Mouse (Mus musculus) midbrain, embryonic 13.5 days (tissue): ENCODE measurements around the gene Olfr122. TPM values are rescaled to one million over a fixed set of nuclear protein-coding genes. Genes with fewer than 3 reads are reported as not detected.

Source experiments
- ATAC-seq: fragments of 200-750 bp; cut with Nextera tagmentation; 2 replicates; pipeline ENCODE4 v1.8.0; 2017; ENCODE audit warnings: mild to moderate bottlenecking, moderate TSS enrichment, moderate library complexity
- H3K27ac ChIP-seq: fragments of 300-500 bp; sonication (generic); 2 replicates; pipeline ENCODE4 v1.5.1; 2015; ENCODE audit warnings: inconsistent platforms, mild to moderate bottlenecking, moderate library complexity
- H3K27me3 ChIP-seq: fragments of 300-500 bp; sonication (generic); 2 replicates; pipeline ENCODE4 v1.6.1; 2015; ENCODE audit warnings: mild to moderate bottlenecking, inconsistent platforms
- H3K36me3 ChIP-seq: fragments of 300-500 bp; sonication (generic); 2 replicates; pipeline ENCODE4 v1.6.1; 2015; ENCODE audit warnings: mild to moderate bottlenecking, inconsistent platforms
- H3K4me1 ChIP-seq: fragments of 300-500 bp; sonication (generic); replicated peaks from 2 replicates; pipeline ENCODE4 v1.6.1; 2015; ENCODE audit warnings: inconsistent platforms
- H3K4me2 ChIP-seq: fragments of 300-500 bp; sonication (generic); replicated peaks from 2 replicates; pipeline ENCODE4 v1.6.1; 2015; ENCODE audit warnings: moderate library complexity, mild to moderate bottlenecking, inconsistent platforms
- H3K4me3 ChIP-seq: fragments of 300-500 bp; sonication (generic); replicated peaks from 2 replicates; pipeline ENCODE4 v1.5.1; 2015; ENCODE audit warnings: mild to moderate bottlenecking, inconsistent platforms
- H3K9ac ChIP-seq: fragments of 300-500 bp; sonication (generic); replicated peaks from 2 replicates; pipeline ENCODE4 v1.6.1; 2015; ENCODE audit warnings: mild to moderate bottlenecking, inconsistent platforms
- H3K9me3 ChIP-seq: fragments of 300-500 bp; sonication (generic); 2 replicates; pipeline ENCODE4 v1.6.1; 2016; ENCODE audit warnings: mild to moderate bottlenecking, inconsistent platforms
- WGBS: fragments of 180-500 bp; shearing (Covaris S2); methylation state at CpG from one replicate; pipeline ENCODE4 v1.1.7; 2015; 5-methylcytosine and 5-hydroxymethylcytosine counted together
- polyA plus RNA-seq: library from polyadenylated mRNA; unstranded; fragments of >200 nt; fragmentation: Nextera tagmentation; extraction: Ambion mirVana; gene quantifications from 2 replicates; pipeline ENCODE4 v1.2.1, GENCODE M21; 2015

Olfr122 gene
- polyA plus RNA-seq = not detected in 2 replicates

- ATAC-seq = no peak
- Histone ChIP-seq H3K9me3 (no peaks in the 10 kb centered on the region), H3K4me3 (no peak within 1 kb of the TSS), H3K36me3 (no peaks in the 10 kb centered on the region), H3K4me1 (no peaks in the 10 kb centered on the region), H3K27me3 (no peaks in the 10 kb centered on the region), H3K27ac (no peak within 1 kb of the TSS), H3K9ac (no peak within 1 kb of the TSS), H3K4me2 (no peak within 1 kb of the TSS)
- 89% methylated on average over 4 of the region's 4 CpGs for WGBS
These were observed at the start of gene Olfr122 for GRCm38 (mm10) chr17:37768307-37768706. Olfr122 (plus strand) TSS chr17:37768607.

- H3K36me3 ChIP-seq = no peaks in the 10 kb centered on the region
- H3K9ac ChIP-seq = no peak within 1 kb of the TSS
- H3K9me3 ChIP-seq = no peaks in the 10 kb centered on the region
- no peak within 1 kb of the TSS for H3K27ac ChIP-seq
- no peak within 1 kb of the TSS for H3K4me3 ChIP-seq
- H3K4me2 ChIP-seq = no peak within 1 kb of the TSS
- no peaks in the 10 kb centered on the region for H3K27me3 ChIP-seq
- ATAC-seq = no peak
- no peaks in the 10 kb centered on the region for H3K4me1 ChIP-seq
- WGBS = 82% methylated on average over 1 of the region's 1 CpGs
These were observed 46.9 kb upstream of the Olfr122 start, which contains the start of gene Olfr120 for GRCm38 (mm10) chr17:37721508-37721907. Olfr120 (plus strand) TSS chr17:37721808.

GRCm38 (mm10) chr17:37738070-37738469, 30.3 kb upstream of the Olfr122 start:
- no peaks in the 10 kb centered on the region for H3K4me1 ChIP-seq
- 58% methylated on average over 7 of the region's 7 CpGs for WGBS
- H3K27ac ChIP-seq = no peak overlapping the region
- no peak overlapping the region for H3K9ac ChIP-seq
- H3K4me2 ChIP-seq = no peak overlapping the region
- no peak for ATAC-seq
- H3K36me3 ChIP-seq = no peaks in the 10 kb centered on the region
- no peaks in the 10 kb centered on the region for H3K9me3 ChIP-seq
- no peak overlapping the region for H3K4me3 ChIP-seq
- H3K27me3 ChIP-seq = no peaks in the 10 kb centered on the region

- Histone ChIP-seq H3K27me3 (no peaks in the 10 kb centered on the region), H3K27ac (no peak within 1 kb of the TSS), H3K36me3 (no peaks in the 10 kb centered on the region), H3K4me3 (no peak within 1 kb of the TSS), H3K4me2 (no peak within 1 kb of the TSS), H3K9me3 (no peaks in the 10 kb centered on the region), H3K4me1 (no peaks in the 10 kb centered on the region), H3K9ac (no peak within 1 kb of the TSS)
- ATAC-seq = no peak
- 96% methylated on average over 2 of the region's 2 CpGs for WGBS
These were observed 24.8 kb downstream of the Olfr122 start, which contains the start of gene Olfr123 for GRCm38 (mm10) chr17:37793229-37793628. Olfr123 (plus strand) TSS chr17:37793529.

GRCm38 (mm10) chr17:37799588-37799987, 31.2 kb downstream of the Olfr122 start, which contains the start of gene Olfr124:
Olfr124 (plus strand) TSS chr17:37799888.
- Histone ChIP-seq H3K4me3 (no peak within 1 kb of the TSS), H3K9ac (no peak within 1 kb of the TSS), H3K4me2 (no peak within 1 kb of the TSS), H3K36me3 (no peaks in the 10 kb centered on the region), H3K4me1 (no peaks in the 10 kb centered on the region), H3K9me3 (no peaks in the 10 kb centered on the region), H3K27me3 (no peaks in the 10 kb centered on the region), H3K27ac (no peak within 1 kb of the TSS)
- 93% methylated on average over 3 of the region's 3 CpGs for WGBS
- no peak for ATAC-seq

Other genes with a start within 250 kb of the Olfr122 start
- not detected in 2 replicates for gene Olfr112, start 199.2 kb upstream of the Olfr122 start, polyA plus RNA-seq
- not detected in 2 replicates for gene Olfr113, start 190.9 kb upstream of the Olfr122 start, polyA plus RNA-seq
- gene Olfr114, start 175.9 kb upstream of the Olfr122 start, polyA plus RNA-seq = not detected in 2 replicates
- gene Olfr115, start 141.5 kb upstream of the Olfr122 start, polyA plus RNA-seq = not detected in 2 replicates
- gene Olfr116, start 141.4 kb upstream of the Olfr122 start, polyA plus RNA-seq = not detected in 2 replicates
- not detected in 2 replicates for gene Olfr117, start 104.8 kb upstream of the Olfr122 start, polyA plus RNA-seq
- not detected in 2 replicates for gene Olfr118, start 101.6 kb upstream of the Olfr122 start, polyA plus RNA-seq
- not detected in 2 replicates for gene Olfr119, start 72.0 kb upstream of the Olfr122 start, polyA plus RNA-seq
- gene Olfr120, start 46.8 kb upstream of the Olfr122 start, polyA plus RNA-seq = not detected in 2 replicates
- gene Olfr121, start 19.8 kb upstream of the Olfr122 start, polyA plus RNA-seq = not detected in 2 replicates
- gene Olfr123, start 24.9 kb downstream of the Olfr122 start, polyA plus RNA-seq = not detected in 2 replicates
- gene Olfr124, start 31.3 kb downstream of the Olfr122 start, polyA plus RNA-seq = not detected in 2 replicates
- not detected in 2 replicates for gene Olfr125, start 64.3 kb downstream of the Olfr122 start, polyA plus RNA-seq
- not detected in 2 replicates for gene Olfr126, start 78.9 kb downstream of the Olfr122 start, polyA plus RNA-seq
- not detected in 2 replicates for gene Olfr127, start 131.8 kb downstream of the Olfr122 start, polyA plus RNA-seq
- gene Olfr128, start 151.9 kb downstream of the Olfr122 start, polyA plus RNA-seq = not detected in 2 replicates
- gene Olfr761, start 184.5 kb downstream of the Olfr122 start, polyA plus RNA-seq = not detected in 2 replicates